Mouse (Mus musculus) hindbrain, postnatal 0 days (tissue): ENCODE results near the gene Slc35b3. TPM values are rescaled to one million over a fixed set of nuclear protein-coding genes. Genes with fewer than 3 reads are reported as not detected.

ENCODE experiments used
- ATAC-seq: fragments of 200-750 bp; cut with Nextera tagmentation; 2 replicates; pipeline ENCODE4 v1.8.0; 2017; ENCODE audit warnings: mild to moderate bottlenecking, moderate TSS enrichment, moderate library complexity
- DNase-seq: peaks from one replicate; pipeline ENCODE4 v3.0.0-alpha.2; 2015; ENCODE audit warnings: low spot score
- H3K27ac ChIP-seq: fragments of 300-500 bp; sonication (generic); 2 replicates; pipeline ENCODE4 v1.5.1; 2014; ENCODE audit warnings: mild to moderate bottlenecking
- H3K27me3 ChIP-seq: fragments of 300-500 bp; sonication (generic); 2 replicates; pipeline ENCODE4 v1.6.1; 2014; ENCODE audit warnings: low read length, mixed read lengths; ENCODE audit not compliant: insufficient read depth
- H3K36me3 ChIP-seq: fragments of 300-500 bp; sonication (generic); 2 replicates; pipeline ENCODE4 v1.6.1; 2014; ENCODE audit warnings: low read length, mixed read lengths; ENCODE audit not compliant: insufficient read depth
- H3K4me1 ChIP-seq: fragments of 300-500 bp; sonication (generic); 2 replicates; pipeline ENCODE4 v1.6.1; 2014; ENCODE audit warnings: antibody characterized with exemption, low read length, mixed read lengths; ENCODE audit not compliant: insufficient read depth
- H3K4me2 ChIP-seq: fragments of 300-500 bp; sonication (generic); 2 replicates; pipeline ENCODE4 v1.6.1; 2014; ENCODE audit warnings: low read depth, mild to moderate bottlenecking, low read length, moderate library complexity, mixed read lengths
- H3K4me3 ChIP-seq: fragments of 300-500 bp; sonication (generic); 2 replicates; pipeline ENCODE4 v1.5.1; 2014; ENCODE audit warnings: low read length
- H3K9ac ChIP-seq: fragments of 300-500 bp; sonication (generic); replicated peaks from 2 replicates; pipeline ENCODE4 v1.6.1; 2014; ENCODE audit warnings: mild to moderate bottlenecking, low read length, moderate library complexity, mixed read lengths
- H3K9me3 ChIP-seq: fragments of 300-500 bp; sonication (generic); 2 replicates; pipeline ENCODE4 v1.6.1; 2016; ENCODE audit warnings: low read length, mixed read lengths
- CTCF ChIP-seq: IDR thresholded peaks from 2 replicates; pipeline ENCODE4 v1.5.1; 2016; ENCODE audit warnings: antibody characterized with exemption, control low read depth, low read depth
- WGBS: fragments of 180-500 bp; shearing (Covaris S2); extraction: QIAGEN DNeasy Blood & Tissue Kit; methylation state at CpG from one replicate; pipeline ENCODE4 v1.1.7; 2014; 5-methylcytosine and 5-hydroxymethylcytosine counted together
- polyA plus RNA-seq: library from polyadenylated mRNA; unstranded; fragments of >200 nt; fragmentation: Nextera tagmentation; extraction: Ambion mirVana; gene quantifications from 2 replicates; pipeline ENCODE4 v1.2.1, GENCODE M21; 2015
- total RNA-seq: library from RNA; depleted of rRNA; stranded (reverse); fragments of >200 nt; gene quantifications from 2 replicates; pipeline ENCODE4 v1.2.3, GENCODE M21; 2014

Slc35b3 gene
- total and polyA plus RNA-seq, 2 experiments from 2014 or later: 25.9 to 28.2 TPM

GRCm38 (mm10) chr13:38992529-38992928, 31.9 kb upstream of the Slc35b3 start:
- WGBS: 17% methylated on average over 5 of the region's 5 CpGs
- 0 out of 2 replicates have a peak, but pooled peaks have one; percentile 45 for ATAC-seq
- TF ChIP-seq CTCF: peak; percentile 83

DNA sequence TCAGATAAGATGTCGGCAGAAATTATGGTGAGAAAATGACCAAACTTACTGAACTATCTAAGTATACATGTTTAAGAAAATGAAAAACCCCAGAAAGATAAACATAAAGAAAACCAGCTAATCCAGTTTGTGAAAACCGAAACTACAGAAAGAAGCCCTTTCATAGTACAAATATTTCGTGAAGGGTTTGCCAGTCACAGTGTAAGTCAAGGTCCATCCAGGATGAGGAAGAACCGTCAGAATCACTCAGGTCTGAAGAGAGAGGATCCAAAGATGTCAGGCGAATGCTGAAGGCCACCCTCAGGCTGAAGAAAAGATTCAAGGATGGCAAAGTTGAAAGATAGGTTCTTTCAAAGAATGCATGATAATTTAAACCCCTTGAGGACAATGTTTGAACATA, 23.1 kb upstream of the Slc35b3 start:
- Histone ChIP-seq H3K4me1 (no peaks in the 10 kb centered on the region), H3K9ac (no peak overlapping the region), H3K36me3 (no peaks in the 10 kb centered on the region), H3K4me3 (no peak overlapping the region), H3K9me3 (no peaks in the 10 kb centered on the region; the same call in 1 of the 2 replicates), H3K27ac (no peak overlapping the region), H3K27me3 (no peaks in the 10 kb centered on the region), H3K4me2 (no peak overlapping the region)
- TF ChIP-seq CTCF: no peak
- WGBS: 93% methylated on average over 5 of the region's 5 CpGs
- DNase-seq (no peak), ATAC-seq (no peak)

More at GRCm38 (mm10) chr13:38992529-38992928, 31.9 kb upstream of the Slc35b3 start:
- Histone ChIP-seq H3K4me2 (no peak overlapping the region), H3K9ac (no peak overlapping the region), H3K27ac (no peak overlapping the region), H3K4me1 (no peaks in the 10 kb centered on the region), H3K9me3 (no peaks in the 10 kb centered on the region), H3K4me3 (no peak overlapping the region), H3K27me3 (no peaks in the 10 kb centered on the region), H3K36me3 (no peaks in the 10 kb centered on the region)
- DNase-seq: peak; percentile 89

- no peak for DNase-seq
- no peak for TF ChIP-seq CTCF
- Histone ChIP-seq H3K9ac (no peak overlapping the region), H3K4me3 (no peak overlapping the region), H3K4me2 (no peak overlapping the region), H3K4me1 (no peaks in the 10 kb centered on the region), H3K27me3 (no peaks in the 10 kb centered on the region), H3K36me3 (no peaks in the 10 kb centered on the region), H3K9me3 (no peaks in the 10 kb centered on the region), H3K27ac (no peak overlapping the region)
- no peak for ATAC-seq
- 83% methylated on average over 3 of the region's 3 CpGs for WGBS
These were observed 20.2 kb upstream of the Slc35b3 start for GRCm38 (mm10) chr13:38980900-38981299.

DNA sequence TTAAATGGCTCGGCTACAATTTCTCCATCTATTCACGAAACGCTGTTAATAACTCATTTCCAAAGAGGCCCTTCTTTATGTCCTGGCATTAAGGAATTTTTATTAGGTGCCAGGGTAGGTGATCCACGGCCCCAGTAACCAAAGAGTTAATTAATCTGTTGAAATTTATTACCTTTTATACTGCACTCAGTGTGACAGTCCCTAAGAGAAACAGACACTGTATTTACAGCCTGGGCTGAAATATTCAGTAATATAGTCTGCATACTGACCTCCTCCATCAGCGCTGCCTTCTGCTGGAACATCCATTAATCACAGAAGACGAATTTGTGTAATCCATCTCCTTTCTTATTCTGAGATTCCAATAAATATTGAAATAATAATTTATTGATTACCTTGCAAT, 16.3 kb upstream of the Slc35b3 start:
- H3K27me3 ChIP-seq: no peaks in the 10 kb centered on the region
- ATAC-seq (no peak), DNase-seq (no peak)
- H3K4me2 ChIP-seq: no peak overlapping the region
- H3K4me1 ChIP-seq: no peaks in the 10 kb centered on the region
- H3K27ac ChIP-seq: no peak overlapping the region
- H3K4me3 ChIP-seq: no peak overlapping the region
- H3K9ac ChIP-seq: no peak overlapping the region
- H3K36me3 ChIP-seq: no peaks in the 10 kb centered on the region
- no peaks in the 10 kb centered on the region for H3K9me3 ChIP-seq
- WGBS: 77% methylated on average over 6 of the region's 6 CpGs
- no peak for TF ChIP-seq CTCF

DNA sequence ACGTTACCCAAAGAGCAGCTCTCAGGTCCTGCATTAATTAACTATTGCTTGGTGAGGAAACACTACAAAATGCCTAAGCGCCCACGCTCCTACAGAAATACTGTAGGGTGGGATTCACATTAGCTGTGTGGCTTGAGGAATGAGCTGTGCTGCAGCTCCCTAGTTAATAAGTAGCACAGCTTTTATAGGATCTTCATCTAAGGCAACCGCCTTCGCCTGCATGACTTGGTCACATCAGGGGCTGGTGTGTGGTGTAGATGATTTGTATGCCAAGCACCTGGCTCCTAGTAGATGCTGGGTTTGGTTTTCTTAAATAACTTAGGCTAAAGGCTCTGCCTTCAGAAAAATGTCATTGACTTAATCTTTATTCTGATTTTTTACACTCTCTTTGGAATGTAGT, 15.2 kb upstream of the Slc35b3 start:
- TF ChIP-seq CTCF: no peak
- Histone ChIP-seq H3K9ac (no peak overlapping the region), H3K27ac (no peak overlapping the region), H3K36me3 (no peaks in the 10 kb centered on the region), H3K4me1 (no peaks in the 10 kb centered on the region), H3K4me2 (no peak overlapping the region), H3K9me3 (no peaks in the 10 kb centered on the region), H3K4me3 (no peak overlapping the region), H3K27me3 (no peaks in the 10 kb centered on the region)
- ATAC-seq: no peak
- 87% methylated on average over 5 of the region's 5 CpGs for WGBS
- no peak for DNase-seq

GRCm38 (mm10) chr13:38972602-38973001, 11.9 kb upstream of the Slc35b3 start:
- no peak overlapping the region for H3K4me3 ChIP-seq
- no peak overlapping the region for H3K4me2 ChIP-seq
- DNase-seq (no peak), ATAC-seq (no peak)
- H3K27ac ChIP-seq: no peak overlapping the region
- H3K9me3 ChIP-seq: no peaks in the 10 kb centered on the region
- WGBS: 3% methylated on average over 6 of the region's 6 CpGs
- no peaks in the 10 kb centered on the region for H3K27me3 ChIP-seq
- TF ChIP-seq CTCF: no peak
- no peaks in the 10 kb centered on the region for H3K4me1 ChIP-seq
- no peaks in the 10 kb centered on the region for H3K36me3 ChIP-seq
- no peak overlapping the region for H3K9ac ChIP-seq

- no peak for TF ChIP-seq CTCF
- no peaks in the 10 kb centered on the region for H3K27me3 ChIP-seq
- H3K36me3 ChIP-seq: no peaks in the 10 kb centered on the region
- 79% methylated on average over 4 of the region's 4 CpGs for WGBS
- H3K4me3 ChIP-seq: no peak overlapping the region
- no peaks in the 10 kb centered on the region for H3K9me3 ChIP-seq
- no peaks in the 10 kb centered on the region for H3K4me1 ChIP-seq
- no peak for ATAC-seq
- H3K27ac ChIP-seq: no peak overlapping the region
- no peak for DNase-seq
- no peak overlapping the region for H3K9ac ChIP-seq
- H3K4me2 ChIP-seq: no peak overlapping the region
These were observed 10.4 kb upstream of the Slc35b3 start for GRCm38 (mm10) chr13:38971047-38971446.
